Mouse (Mus musculus) intestine, postnatal 0 days (tissue): Measurements from ENCODE around the gene Mtln. TPM values are rescaled to one million over a fixed set of nuclear protein-coding genes. Genes with fewer than 3 reads are reported as not detected.
A peak's percentile ranks its signal among the peaks of the same experiment; 100 is the strongest.

Experiments used
- ATAC-seq: fragments of 200-750 bp; cut with Nextera tagmentation; 2 replicates; pipeline ENCODE4 v1.8.0; 2017; ENCODE audit warnings: mild to moderate bottlenecking, moderate TSS enrichment, moderate library complexity
- H3K27ac ChIP-seq: fragments of 300-500 bp; sonication (generic); 2 replicates; pipeline ENCODE4 v1.5.1; 2014; ENCODE audit warnings: mild to moderate bottlenecking, low read depth, low read length, moderate library complexity
- H3K27me3 ChIP-seq: fragments of 300-500 bp; sonication (generic); replicated peaks from 2 replicates; pipeline ENCODE4 v1.6.1; 2014; ENCODE audit warnings: low read length, mixed read lengths; ENCODE audit not compliant: control insufficient read depth, insufficient read depth
- H3K36me3 ChIP-seq: fragments of 300-500 bp; sonication (generic); 2 replicates; pipeline ENCODE4 v1.6.1; 2014; ENCODE audit warnings: mild to moderate bottlenecking, moderate library complexity; ENCODE audit not compliant: control insufficient read depth, insufficient read depth
- H3K4me1 ChIP-seq: fragments of 300-500 bp; sonication (generic); replicated peaks from 2 replicates; pipeline ENCODE4 v1.6.1; 2014; ENCODE audit warnings: antibody characterized with exemption, low read length, mixed read lengths; ENCODE audit not compliant: control insufficient read depth, insufficient read depth
- H3K4me2 ChIP-seq: fragments of 300-500 bp; sonication (generic); replicated peaks from 2 replicates; pipeline ENCODE4 v1.6.1; 2014; ENCODE audit warnings: low read depth, mild to moderate bottlenecking, moderate library complexity
- H3K4me3 ChIP-seq: fragments of 300-500 bp; sonication (generic); 2 replicates; pipeline ENCODE4 v1.5.1; 2014; ENCODE audit warnings: low read depth, low read length
- H3K9ac ChIP-seq: fragments of 300-500 bp; sonication (generic); 2 replicates; pipeline ENCODE4 v1.6.1; 2014; ENCODE audit warnings: mild to moderate bottlenecking, low read depth, low read length
- H3K9me3 ChIP-seq: fragments of 300-500 bp; sonication (generic); 2 replicates; pipeline ENCODE4 v1.6.1; 2016; ENCODE audit warnings: mixed run types; ENCODE audit not compliant: control insufficient read depth
- CTCF ChIP-seq: sonication (generic); IDR thresholded peaks from 2 replicates; pipeline ENCODE4 v1.5.1; 2016; ENCODE audit warnings: low read depth, mild to moderate bottlenecking, control low read depth, antibody characterized with exemption, moderate library complexity
- WGBS: fragments of 180-500 bp; shearing (Covaris S2); extraction: QIAGEN DNeasy Blood & Tissue Kit; methylation state at CpG from one replicate; pipeline ENCODE4 v1.1.7; 2014; 5-methylcytosine and 5-hydroxymethylcytosine counted together
- polyA plus RNA-seq: library from polyadenylated mRNA; unstranded; fragments of >200 nt; fragmentation: Nextera tagmentation; extraction: Ambion mirVana; gene quantifications from 2 replicates; pipeline ENCODE4 v1.2.1, GENCODE M21; 2015

Gene Mtln
- polyA plus RNA-seq, 1 experiment from 2014 or later, result 50.0 TPM

DNA sequence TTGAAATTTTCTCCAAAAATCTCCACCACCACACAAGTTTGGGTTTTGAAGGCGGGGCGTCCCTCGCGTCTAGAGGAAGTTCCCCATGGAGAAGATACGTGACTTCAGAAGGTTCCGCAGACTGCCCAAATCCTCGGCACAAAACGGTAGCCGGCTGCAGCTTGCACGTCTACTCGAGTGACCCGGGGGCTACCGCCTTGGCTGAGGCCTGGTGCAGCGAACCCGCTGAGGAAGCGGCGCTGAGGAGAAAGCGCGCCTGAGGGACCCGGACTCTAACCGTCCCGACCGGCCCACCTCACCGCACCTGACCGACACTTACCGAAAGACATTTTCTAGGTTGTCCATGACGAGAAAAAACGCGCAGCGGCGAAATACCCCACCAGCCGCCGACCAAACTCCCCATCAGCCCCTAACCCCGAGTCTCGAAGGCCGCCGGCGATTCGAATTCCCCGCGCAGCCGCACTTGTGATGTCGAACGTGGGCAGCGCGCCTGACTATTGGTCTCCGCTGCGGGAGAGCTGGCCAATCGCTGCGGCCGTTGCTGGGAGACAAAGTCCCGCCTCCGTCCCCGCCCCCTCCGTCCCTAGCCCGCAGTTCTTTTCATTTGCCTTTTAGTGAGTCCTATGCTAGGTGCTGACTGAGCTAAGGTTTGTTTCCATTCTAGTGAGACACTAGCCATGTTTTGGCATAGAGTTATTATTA is 39.3 kb upstream of the Mtln start, which contains the start of gene Bub1:
Gene Bub1, minus strand, starts transcription at position 465 of the 702 bp plus-strand sequence.
- no peaks in the 10 kb centered on the region for H3K4me1 ChIP-seq
- peak; percentile 95 for ATAC-seq

DNA sequence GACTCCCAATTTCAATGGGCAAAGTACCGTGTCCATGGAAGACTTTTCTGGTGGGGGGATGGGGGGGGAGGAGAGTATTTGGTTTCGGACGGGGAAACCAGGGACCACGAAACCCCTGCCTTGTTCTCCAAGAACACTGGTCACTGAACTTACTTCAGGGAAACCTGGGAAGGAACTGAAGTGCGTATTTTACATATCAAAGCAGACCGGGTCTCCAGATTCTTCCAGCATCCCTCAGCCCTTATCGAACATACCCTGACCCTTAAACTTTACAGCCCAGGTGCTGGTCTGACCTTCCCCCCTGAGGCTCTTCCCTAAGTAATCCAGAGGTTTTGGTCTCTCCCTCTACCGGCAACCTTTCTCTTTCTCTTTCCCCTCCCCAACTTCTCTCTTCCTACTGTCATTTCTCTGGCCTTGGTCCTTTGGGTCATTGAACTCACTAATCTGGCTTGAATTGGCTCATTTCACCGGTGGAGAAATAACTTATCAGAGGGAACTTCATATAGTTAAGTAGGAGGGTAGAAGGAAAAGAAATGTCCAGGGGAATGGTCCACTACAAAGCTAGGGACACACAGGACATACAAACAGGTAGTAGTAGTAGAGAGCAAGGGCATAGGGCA is 2.5 kb downstream of the Mtln start:
- Histone ChIP-seq H3K27ac (no peak overlapping the region), H3K4me1 (peaks cover 8% of the 10 kb centered on the region; the same call in 1 of the 2 replicates), H3K9ac (0 out of 2 replicates have a peak overlapping the region, but pooled peaks have one; percentile 69), H3K36me3 (no peaks in the 10 kb centered on the region), H3K27me3 (no peaks in the 10 kb centered on the region), H3K4me2 (peak overlapping the region; percentile 80), H3K9me3 (no peaks in the 10 kb centered on the region), H3K4me3 (peak overlapping the region; percentile 69)
- no peak for TF ChIP-seq CTCF
- WGBS, result 24% methylated on average over 9 of the region's 9 CpGs
- ATAC-seq, result no peak

More for the DNA sequence above, 39.3 kb upstream of the Mtln start, which contains the start of gene Bub1:
- H3K36me3 ChIP-seq, result no peaks in the 10 kb centered on the region; the same call in 1 of the 2 replicates
- H3K9ac ChIP-seq, result peak within 1 kb of the TSS; percentile 52; the same call in 1 of the 2 replicates
- TF ChIP-seq CTCF, result no peak
- H3K9me3 ChIP-seq, result no peaks in the 10 kb centered on the region
- H3K27me3 ChIP-seq, result no peaks in the 10 kb centered on the region
- no peak within 1 kb of the TSS for H3K27ac ChIP-seq
- H3K4me3 ChIP-seq, result peak within 1 kb of the TSS; percentile 74
- peak within 1 kb of the TSS; percentile 89 for H3K4me2 ChIP-seq
- under 1% methylated on average over 56 of the region's 56 CpGs for WGBS

- peak overlapping the region; percentile 69 for H3K9ac ChIP-seq
- no peak for TF ChIP-seq CTCF
- ATAC-seq, result peak; percentile 23; the same call in 1 of the 2 replicates
- peaks cover 8% of the 10 kb centered on the region; the same call in 1 of the 2 replicates for H3K4me1 ChIP-seq
- H3K4me3 ChIP-seq, result peak overlapping the region; percentile 69
- H3K9me3 ChIP-seq, result no peaks in the 10 kb centered on the region
- no peaks in the 10 kb centered on the region for H3K36me3 ChIP-seq
- peak overlapping the region; percentile 80 for H3K4me2 ChIP-seq
- H3K27me3 ChIP-seq, result no peaks in the 10 kb centered on the region
- 5% methylated on average over 11 of the region's 11 CpGs for WGBS
- H3K27ac ChIP-seq, result no peak overlapping the region
Measured at GRCm38 (mm10) chr2:127789138-127789537, 3.1 kb downstream of the Mtln start.

- Histone ChIP-seq H3K36me3 (no peaks in the 10 kb centered on the region), H3K27me3 (no peaks in the 10 kb centered on the region), H3K9ac (peak within 1 kb of the TSS; percentile 69), H3K4me2 (peak within 1 kb of the TSS; percentile 80), H3K27ac (no peak within 1 kb of the TSS), H3K4me1 (peaks cover 8% of the 10 kb centered on the region; the same call in 1 of the 2 replicates), H3K9me3 (no peaks in the 10 kb centered on the region), H3K4me3 (peak within 1 kb of the TSS; percentile 69)
- ATAC-seq, result peak; percentile 87
- under 1% methylated on average over 40 of the region's 40 CpGs for WGBS
- TF ChIP-seq CTCF, result no peak
Measured at GRCm38 (mm10) chr2:127788440-127789116, 3.7 kb downstream of the Mtln start, which contains the start of gene Nphp1. Gene Nphp1, minus strand, starts transcription at chr2:127788897.

DNA sequence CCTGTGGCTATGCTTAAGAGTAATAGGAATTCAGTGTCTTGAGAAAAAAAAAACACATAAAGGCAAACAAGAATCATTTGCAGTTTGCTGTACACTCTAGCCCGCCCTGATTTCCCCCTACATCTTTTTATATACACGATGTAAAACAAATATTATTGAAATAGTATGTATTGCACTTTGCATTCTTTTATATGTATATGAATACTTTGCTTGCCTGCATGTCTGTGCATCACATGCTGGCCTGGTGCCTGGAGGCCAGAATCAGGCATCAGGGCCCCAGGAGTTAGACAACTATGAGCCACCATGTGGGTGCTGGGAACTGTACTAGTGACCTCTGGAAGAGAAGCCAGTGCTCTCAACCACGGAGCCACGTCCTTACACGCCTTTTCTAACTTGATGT is 5.1 kb downstream of the Mtln start:
- Histone ChIP-seq H3K36me3 (no peaks in the 10 kb centered on the region), H3K9me3 (no peaks in the 10 kb centered on the region), H3K9ac (no peak overlapping the region), H3K4me3 (no peak overlapping the region), H3K4me2 (no peak overlapping the region), H3K27ac (no peak overlapping the region), H3K4me1 (peaks cover 8% of the 10 kb centered on the region; the same call in 1 of the 2 replicates), H3K27me3 (no peaks in the 10 kb centered on the region)
- 89% methylated on average over 5 of the region's 5 CpGs for WGBS
- no peak for ATAC-seq
- TF ChIP-seq CTCF, result no peak

DNA sequence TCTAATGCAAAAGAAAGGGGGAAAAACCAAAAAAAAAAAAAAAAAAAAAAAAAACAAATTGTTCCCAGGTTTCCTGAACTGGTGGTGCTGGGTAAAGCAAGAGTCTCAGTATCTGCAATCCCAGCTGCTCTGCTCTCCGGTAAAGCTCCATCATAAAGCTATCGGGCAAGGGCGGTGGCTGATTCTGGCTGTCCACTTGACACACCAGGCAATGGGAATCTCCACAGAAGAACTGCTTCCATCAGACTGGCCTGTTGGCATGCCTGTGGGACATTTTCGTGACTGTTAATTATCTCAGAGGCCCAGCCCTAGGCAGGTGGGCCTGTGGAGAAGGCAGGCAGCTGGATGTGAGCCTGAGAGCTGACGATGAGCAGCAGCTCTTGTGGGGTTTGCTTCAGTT is 13.8 kb downstream of the Mtln start:
- Histone ChIP-seq H3K36me3 (no peaks in the 10 kb centered on the region; the same call in 1 of the 2 replicates), H3K4me1 (no peaks in the 10 kb centered on the region), H3K27me3 (no peaks in the 10 kb centered on the region), H3K4me3 (no peak overlapping the region), H3K9me3 (no peaks in the 10 kb centered on the region), H3K4me2 (no peak overlapping the region), H3K9ac (no peak overlapping the region), H3K27ac (no peak overlapping the region)
- no peak for ATAC-seq
- no peak for TF ChIP-seq CTCF
- WGBS, result 83% methylated on average over 5 of the region's 5 CpGs
